Mouse (Mus musculus) C2C12 (cell line): ENCODE measurements around the gene Zfp692.

Experiments used
- CEBPB ChIP-seq: IDR thresholded peaks from one replicate; pipeline ENCODE4 v1.6.1; 2011; ENCODE audit warnings: low read depth, mild to moderate bottlenecking, control low read depth, moderate library complexity
- CTCF ChIP-seq: IDR thresholded peaks from one replicate; pipeline ENCODE4 v1.5.1; 2011; ENCODE audit not compliant: control insufficient read depth, insufficient read depth, insufficient read length
- FOSL1 ChIP-seq: IDR thresholded peaks from one replicate; pipeline ENCODE4 v1.8.0; 2011; ENCODE audit warnings: mild to moderate bottlenecking, low read length; ENCODE audit not compliant: poor library complexity, insufficient read depth, severe bottlenecking
- MAX ChIP-seq: IDR thresholded peaks from one replicate; pipeline ENCODE4 v1.6.1; 2011; ENCODE audit warnings: mild to moderate bottlenecking, control low read depth
- MYOD1 ChIP-seq: IDR thresholded peaks from one replicate; pipeline ENCODE4 v1.6.1; 2011; ENCODE audit warnings: low read depth; ENCODE audit not compliant: control insufficient read depth, insufficient read length
- MYOG ChIP-seq: IDR thresholded peaks from one replicate; pipeline ENCODE4 v1.6.1; 2011; ENCODE audit not compliant: control insufficient read depth, insufficient read length; ENCODE audit errors: extremely low read depth
- USF1 ChIP-seq: IDR thresholded peaks from one replicate; pipeline ENCODE4 v1.6.1; 2011; ENCODE audit warnings: low read depth, mild to moderate bottlenecking, control low read depth, moderate library complexity

DNA sequence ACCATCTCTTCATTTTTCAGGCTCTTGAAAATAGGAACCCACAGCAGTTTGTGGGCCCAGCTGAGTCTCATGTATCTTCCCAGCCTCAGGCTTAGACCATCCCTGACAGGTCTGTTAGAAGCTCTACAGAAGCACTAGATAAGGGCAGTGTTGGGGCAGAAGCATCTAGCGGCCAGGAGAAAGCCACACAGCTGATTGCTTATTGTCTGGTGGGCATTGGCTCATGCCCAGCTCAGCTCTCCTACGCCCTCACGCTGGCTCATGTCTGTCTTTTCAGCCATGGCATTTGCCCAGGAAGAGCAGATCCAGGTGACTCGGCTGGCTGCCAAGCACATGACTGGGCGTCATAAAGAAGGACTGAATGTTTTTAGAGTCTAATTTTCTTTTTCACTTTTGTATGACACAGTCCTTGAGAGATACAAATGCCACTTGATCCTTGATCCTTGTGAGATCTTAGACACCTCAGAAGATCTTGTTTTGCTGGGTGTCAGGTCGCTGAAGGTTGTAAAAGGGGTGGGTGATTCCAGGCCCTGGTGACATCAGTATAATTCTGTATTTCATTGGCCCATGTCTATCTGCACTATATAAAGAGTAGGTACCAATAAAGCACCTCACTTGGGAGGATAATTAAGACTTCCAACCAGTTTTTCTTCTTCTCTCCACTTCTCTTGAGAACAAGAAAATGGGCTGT, 51.1 kb downstream of the Zfp692 start:
- TF ChIP-seq CTCF (no peak), MAX (no peak), USF1 (no peak), CEBPB (no peak), MYOG (no peak), MYOD1 (no peak), FOSL1 (no peak)
